Mouse (Mus musculus): Measurements from ENCODE around the gene Erbin. TPM values are rescaled to one million over a fixed set of nuclear protein-coding genes. Genes with fewer than 3 reads are reported as not detected.

Erbin gene
- polyA plus RNA-seq, 1 experiment from 2014 or later = 16.6 TPM

- no peaks in the 10 kb centered on the region for H3K27me3 ChIP-seq (ENCODE audit: low read depth, poor library complexity, severe bottlenecking)
- no peak for DNase-seq (ENCODE audit: low spot score)
- no peak overlapping the region for H3K4me3 ChIP-seq
- no peak overlapping the region for H3K27ac ChIP-seq
- WGBS = 88% methylated on average over 2 of the region's 2 CpGs
- peaks cover 92% of the 10 kb centered on the region for H3K36me3 ChIP-seq
- no peaks in the 10 kb centered on the region for H3K4me1 ChIP-seq
- no peaks in the 10 kb centered on the region for H3K9me3 ChIP-seq (replicated peaks)
Measured at GRCm38 (mm10) chr13:103838619-103839018, 81.7 kb downstream of the Erbin start.

- 81% methylated on average over 2 of the region's 2 CpGs for WGBS
- 0 out of 2 replicates have a peak, but pooled peaks cover 2% of the 10 kb centered on the region for H3K4me1 ChIP-seq
- peaks cover 63% of the 10 kb centered on the region for H3K36me3 ChIP-seq
- no peaks in the 10 kb centered on the region for H3K27me3 ChIP-seq (ENCODE audit: low read depth, poor library complexity, severe bottlenecking)
- no peak for DNase-seq (ENCODE audit: low spot score)
- H3K9me3 ChIP-seq (replicated peaks) = no peaks in the 10 kb centered on the region
- no peak overlapping the region for H3K4me3 ChIP-seq
- H3K27ac ChIP-seq = no peak overlapping the region
Measured at GRCm38 (mm10) chr13:103829623-103830135, 90.6 kb downstream of the Erbin start.

- Histone ChIP-seq H3K4me1 (no peaks in the 10 kb centered on the region), H3K27me3 (ENCODE audit: low read depth, poor library complexity, severe bottlenecking) (no peaks in the 10 kb centered on the region), H3K27ac (no peak overlapping the region), H3K36me3 (peaks cover 77% of the 10 kb centered on the region), H3K4me3 (no peak overlapping the region), H3K9me3 (replicated peaks) (no peaks in the 10 kb centered on the region)
- 94% methylated on average over 1 of the region's 1 CpGs for WGBS
- no peak for DNase-seq (ENCODE audit: low spot score)
Measured at GRCm38 (mm10) chr13:103822270-103822669, 98.0 kb downstream of the Erbin start.

- H3K36me3 ChIP-seq = peaks cover 73% of the 10 kb centered on the region
- WGBS = 89% methylated on average over 5 of the region's 5 CpGs
Measured at GRCm38 (mm10) chr13:103819377-103819776, 100.9 kb downstream of the Erbin start.

DNA sequence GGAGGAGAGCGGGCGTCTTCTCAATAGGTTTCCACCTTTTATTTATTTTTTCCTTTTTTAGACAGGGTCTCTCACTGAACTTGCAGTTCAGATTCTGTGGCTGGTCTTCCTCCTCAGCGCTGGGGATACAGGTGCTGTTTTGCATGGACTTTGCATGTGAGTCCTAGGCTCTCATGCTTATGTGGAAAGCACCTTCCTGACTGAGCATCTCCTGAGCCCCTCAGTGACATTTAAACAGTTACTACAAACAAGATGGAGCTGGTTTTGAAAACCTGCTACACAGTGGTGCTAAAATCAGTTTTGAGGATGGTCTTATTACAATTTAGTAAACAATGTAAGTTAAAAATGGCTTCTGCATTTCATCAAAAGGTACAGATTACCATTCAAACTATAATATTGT lies 102.4 kb downstream of the Erbin start:
- Histone ChIP-seq H3K4me3 (no peak overlapping the region), H3K36me3 (peaks cover 60% of the 10 kb centered on the region), H3K4me1 (no peaks in the 10 kb centered on the region), H3K27me3 (ENCODE audit: low read depth, poor library complexity, severe bottlenecking) (no peaks in the 10 kb centered on the region), H3K27ac (no peak overlapping the region), H3K9me3 (replicated peaks) (no peaks in the 10 kb centered on the region)
- DNase-seq (ENCODE audit: low spot score) = no peak
- 96% methylated on average over 3 of the region's 3 CpGs for WGBS

More at GRCm38 (mm10) chr13:103819377-103819776, 100.9 kb downstream of the Erbin start:
- Histone ChIP-seq H3K27ac (no peak overlapping the region), H3K4me1 (no peaks in the 10 kb centered on the region), H3K4me3 (no peak overlapping the region), H3K9me3 (replicated peaks) (no peaks in the 10 kb centered on the region), H3K27me3 (ENCODE audit: low read depth, poor library complexity, severe bottlenecking) (no peaks in the 10 kb centered on the region)
- no peak for DNase-seq (ENCODE audit: low spot score)

GRCm38 (mm10) chr13:103807464-103807863 lies 112.8 kb downstream of the Erbin start:
- H3K4me1 ChIP-seq = no peaks in the 10 kb centered on the region
- no peak overlapping the region for H3K27ac ChIP-seq
- 82% methylated on average over 5 of the region's 5 CpGs for WGBS
- H3K27me3 ChIP-seq (ENCODE audit: low read depth, poor library complexity, severe bottlenecking) = no peaks in the 10 kb centered on the region
- no peaks in the 10 kb centered on the region for H3K9me3 ChIP-seq (replicated peaks)
- H3K4me3 ChIP-seq = no peak overlapping the region
- no peak for DNase-seq (ENCODE audit: low spot score)
- peaks cover under 1% of the 10 kb centered on the region; the same call in 1 of the 2 replicates for H3K36me3 ChIP-seq

GRCm38 (mm10) chr13:103806210-103806851 lies 114.0 kb downstream of the Erbin start:
- H3K4me3 ChIP-seq = no peak overlapping the region
- DNase-seq (ENCODE audit: low spot score) = no peak
- no peak overlapping the region for H3K27ac ChIP-seq

DNA sequence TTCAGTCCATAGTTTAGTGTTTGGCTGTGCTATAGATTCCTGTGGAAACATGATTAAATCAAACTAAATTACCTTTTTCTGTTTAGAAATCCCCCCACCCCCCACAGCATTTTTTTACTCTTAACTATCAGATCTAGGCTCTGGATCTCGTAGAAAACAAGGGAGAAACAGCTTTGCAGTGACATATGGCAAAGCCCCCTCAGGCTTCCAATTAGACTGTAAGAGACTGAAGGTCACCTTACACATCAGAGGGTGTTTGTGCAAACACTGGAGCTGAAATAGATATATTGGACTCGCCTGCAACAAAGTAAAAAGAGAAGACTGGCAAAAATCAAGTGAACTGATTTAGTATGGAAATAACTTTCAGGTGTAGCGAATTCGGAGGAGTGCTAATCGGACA lies 116.6 kb downstream of the Erbin start:
- no peak for DNase-seq (ENCODE audit: low spot score)
- WGBS = 72% methylated on average over 5 of the region's 5 CpGs
- Histone ChIP-seq H3K36me3 (no peaks in the 10 kb centered on the region), H3K27me3 (ENCODE audit: low read depth, poor library complexity, severe bottlenecking) (no peaks in the 10 kb centered on the region), H3K9me3 (replicated peaks) (no peaks in the 10 kb centered on the region), H3K27ac (no peak overlapping the region), H3K4me3 (no peak overlapping the region), H3K4me1 (no peaks in the 10 kb centered on the region)

More at GRCm38 (mm10) chr13:103806210-103806851, 114.0 kb downstream of the Erbin start:
- H3K27me3 ChIP-seq (ENCODE audit: low read depth, poor library complexity, severe bottlenecking) = no peaks in the 10 kb centered on the region
- 54% methylated on average over 6 of the region's 6 CpGs for WGBS
- H3K36me3 ChIP-seq = no peaks in the 10 kb centered on the region
- H3K9me3 ChIP-seq (replicated peaks) = no peaks in the 10 kb centered on the region
- no peaks in the 10 kb centered on the region for H3K4me1 ChIP-seq

- DNase-seq (ENCODE audit: low spot score) = no peak
- WGBS = 98% methylated on average over 1 of the region's 1 CpGs
- no peaks in the 10 kb centered on the region for H3K4me1 ChIP-seq
- no peaks in the 10 kb centered on the region for H3K27me3 ChIP-seq (ENCODE audit: low read depth, poor library complexity, severe bottlenecking)
- H3K27ac ChIP-seq = no peak overlapping the region
- no peak overlapping the region for H3K4me3 ChIP-seq
- H3K36me3 ChIP-seq = no peaks in the 10 kb centered on the region
- no peaks in the 10 kb centered on the region for H3K9me3 ChIP-seq (replicated peaks)
Measured at GRCm38 (mm10) chr13:103801021-103801420, 119.3 kb downstream of the Erbin start.

DNA sequence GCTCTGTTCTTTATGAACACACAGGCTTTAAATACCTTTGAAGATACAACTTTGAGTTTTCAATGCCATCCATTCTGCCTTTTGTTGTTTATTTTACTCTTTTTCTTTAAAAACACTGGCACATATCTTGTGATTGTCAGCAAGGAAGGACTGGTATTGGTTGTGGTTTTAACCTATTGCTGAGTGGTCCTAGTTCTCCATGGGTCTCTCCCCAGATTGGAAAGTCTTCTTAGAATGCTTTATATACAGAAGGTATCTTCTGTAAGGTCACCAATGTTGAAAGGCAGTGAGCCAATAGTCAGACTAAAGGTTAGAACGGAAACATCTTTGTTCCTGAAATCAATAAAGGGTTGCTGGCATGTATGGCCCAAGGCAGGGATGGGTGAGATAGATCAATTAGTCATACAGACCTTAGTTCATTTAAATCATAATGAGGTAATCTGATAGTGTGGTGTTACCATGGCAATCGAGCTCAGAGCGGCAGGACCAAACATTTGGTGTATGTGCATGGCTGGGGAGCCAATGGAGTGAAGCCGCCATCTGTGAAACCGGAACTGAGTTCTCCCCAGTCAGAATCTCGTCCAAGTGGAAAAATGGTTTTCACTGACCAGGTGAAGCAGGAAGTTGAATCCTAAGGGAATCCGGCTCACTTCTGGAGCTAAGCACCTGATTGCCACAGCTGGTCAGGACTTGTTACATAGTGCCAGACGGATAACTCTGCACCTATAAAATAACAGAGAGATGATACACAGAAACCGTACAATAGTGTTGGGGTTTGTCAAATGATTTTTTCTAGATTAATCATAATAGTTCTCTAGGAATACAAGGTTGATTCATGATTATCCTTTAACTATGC lies 125.4 kb downstream of the Erbin start:
- no peaks in the 10 kb centered on the region for H3K4me1 ChIP-seq
- 89% methylated on average over 9 of the region's 9 CpGs for WGBS
- DNase-seq (ENCODE audit: low spot score) = no peak
- H3K9me3 ChIP-seq (replicated peaks) = no peaks in the 10 kb centered on the region
- no peak overlapping the region for H3K4me3 ChIP-seq
- H3K27me3 ChIP-seq (ENCODE audit: low read depth, poor library complexity, severe bottlenecking) = no peaks in the 10 kb centered on the region
- H3K27ac ChIP-seq = no peak overlapping the region
- no peaks in the 10 kb centered on the region for H3K36me3 ChIP-seq

DNA sequence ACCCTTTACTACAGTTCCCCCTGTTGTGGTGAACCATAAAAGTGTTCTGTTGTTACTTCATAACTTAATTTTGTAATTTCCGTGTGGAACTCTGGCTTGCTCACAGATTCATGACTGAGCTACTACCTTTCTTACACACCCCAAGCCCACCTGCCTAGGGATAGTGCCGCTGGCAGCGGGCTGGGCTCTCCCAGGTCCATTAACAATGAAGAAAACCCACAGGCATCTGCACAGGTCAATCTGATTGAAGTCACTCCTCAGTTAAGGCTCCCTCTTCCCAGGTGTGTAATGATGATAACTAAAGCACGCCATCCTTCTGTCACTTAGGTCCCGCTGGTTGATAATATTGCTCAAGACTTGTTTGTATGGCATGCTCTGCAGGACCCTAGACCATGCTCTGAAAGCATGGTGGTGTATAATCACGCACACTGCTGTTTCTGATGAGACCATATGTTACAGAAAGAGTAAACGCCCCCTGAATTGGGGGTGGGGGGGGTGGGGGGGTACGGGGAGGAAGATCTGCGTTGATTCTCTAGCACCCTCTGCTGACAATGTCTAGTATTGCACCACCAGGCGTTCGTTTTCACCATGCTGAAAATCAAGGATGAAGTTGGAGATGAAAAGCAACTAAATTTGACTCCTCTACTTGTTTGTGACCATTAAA lies 140.3 kb downstream of the Erbin start:
- DNase-seq (ENCODE audit: low spot score) = peak; percentile 50
- H3K9me3 ChIP-seq (replicated peaks) = no peaks in the 10 kb centered on the region
- WGBS = 36% methylated on average over 11 of the region's 11 CpGs
- no peaks in the 10 kb centered on the region for H3K27me3 ChIP-seq (ENCODE audit: low read depth, poor library complexity, severe bottlenecking)
- H3K4me1 ChIP-seq = peaks cover 2% of the 10 kb centered on the region
- H3K27ac ChIP-seq = no peak overlapping the region
- no peaks in the 10 kb centered on the region for H3K36me3 ChIP-seq
- H3K4me3 ChIP-seq = no peak overlapping the region

GRCm38 (mm10) chr13:103777126-103777525 lies 143.2 kb downstream of the Erbin start:
- no peaks in the 10 kb centered on the region for H3K27me3 ChIP-seq (ENCODE audit: low read depth, poor library complexity, severe bottlenecking)
- no peaks in the 10 kb centered on the region for H3K36me3 ChIP-seq
- H3K9me3 ChIP-seq (replicated peaks) = no peaks in the 10 kb centered on the region
- DNase-seq (ENCODE audit: low spot score) = no peak
- H3K4me3 ChIP-seq = no peak overlapping the region
- peaks cover 19% of the 10 kb centered on the region for H3K4me1 ChIP-seq
- no peak overlapping the region for H3K27ac ChIP-seq
- 75% methylated on average over 8 of the region's 8 CpGs for WGBS
